Mouse (Mus musculus) left cerebral cortex, adult 11 months (tissue): ENCODE measurements around the gene Pycr1.

Source experiments
- DNase-seq: peaks from one replicate; pipeline ENCODE4 v3.0.0; 2022; ENCODE audit warnings: low spot score

Gene Pycr1

GRCm38 (mm10) chr11:120626785-120627467 lies 16.6 kb downstream of the Pycr1 start:
- DNase-seq = no peak

GRCm38 (mm10) chr11:120625152-120625775 lies 18.3 kb downstream of the Pycr1 start, which contains the start of gene Sirt7:
TSS of gene Sirt7 (minus strand) at chr11:120625240.
- no peak for DNase-seq

DNA sequence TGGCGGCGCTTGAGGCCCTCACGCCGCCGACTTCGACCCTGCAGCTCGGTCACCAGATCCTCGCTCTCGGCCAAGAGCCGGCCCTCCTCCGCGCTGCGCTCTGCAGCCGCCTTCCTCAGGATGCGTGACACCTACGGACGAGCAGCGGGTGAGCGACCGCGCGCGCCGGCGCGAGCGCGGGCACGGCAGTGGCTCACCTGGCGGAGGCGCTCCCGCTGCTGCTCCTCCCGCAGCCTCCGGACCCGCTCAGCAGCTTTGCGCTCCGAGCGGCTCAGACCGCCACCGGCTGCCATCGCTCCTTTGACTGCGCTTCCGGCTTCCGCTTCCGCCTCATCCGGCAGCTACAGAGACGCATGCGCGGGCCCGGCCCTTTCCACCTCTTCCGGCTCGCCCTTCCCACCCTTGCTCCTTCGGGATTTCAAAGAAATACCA lies 18.9 kb downstream of the Pycr1 start:
- DNase-seq = peak; percentile 75

DNA sequence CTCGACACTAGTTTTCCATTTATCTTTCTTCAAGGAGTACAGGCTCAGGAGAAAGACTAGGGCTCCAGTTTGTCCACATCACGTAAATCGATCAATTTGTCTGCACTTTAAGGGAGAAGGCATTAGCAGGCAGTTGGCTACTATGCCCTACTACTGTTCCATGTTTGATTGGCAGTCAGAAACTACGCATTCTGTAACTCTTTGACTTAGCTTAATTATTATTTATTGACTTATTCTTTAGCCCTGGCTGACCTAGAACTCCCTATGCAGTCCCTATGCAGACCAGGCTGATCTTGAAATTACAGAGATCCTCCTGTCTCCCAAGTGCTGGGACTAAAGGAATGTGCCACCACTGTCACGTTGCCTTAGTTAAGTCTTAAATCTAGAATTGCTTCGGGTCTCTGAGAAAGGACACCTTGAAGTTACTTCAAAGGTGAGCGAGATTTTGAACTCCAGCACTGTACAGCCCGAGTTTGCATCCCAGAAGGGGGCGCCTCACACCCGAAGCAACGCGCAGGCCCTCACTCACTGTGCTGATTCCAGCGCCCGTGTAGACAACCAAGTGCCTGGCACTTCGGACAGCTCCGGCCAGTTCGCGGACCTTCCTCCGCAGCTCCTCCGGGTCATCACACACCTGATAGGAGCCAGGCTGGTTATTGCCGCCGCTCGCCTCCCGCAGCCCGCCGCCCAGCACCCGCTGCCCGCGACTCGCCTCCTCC lies 19.4 kb downstream of the Pycr1 start:
- no peak for DNase-seq

DNA sequence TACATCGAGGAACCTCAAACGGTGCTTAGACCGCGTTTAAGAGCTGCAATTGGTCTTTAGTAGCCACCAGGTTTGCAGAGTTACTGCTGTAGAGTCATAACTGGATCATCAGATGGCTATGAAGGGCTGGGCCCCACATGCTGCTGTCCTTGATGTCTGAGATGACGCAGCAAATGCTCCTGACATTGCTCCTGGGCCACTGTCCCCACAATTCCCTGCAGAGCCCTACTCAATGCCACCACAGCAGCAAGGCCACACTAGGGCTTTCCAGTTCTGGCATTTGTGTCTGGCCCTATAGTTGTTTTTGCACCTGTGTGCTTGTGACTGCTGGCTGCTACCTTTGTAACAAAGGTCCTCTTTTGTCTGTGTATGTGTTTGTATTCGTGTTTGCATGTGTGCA lies 20.8 kb downstream of the Pycr1 start:
- DNase-seq = no peak

GRCm38 (mm10) chr11:120620195-120620594 lies 23.4 kb downstream of the Pycr1 start:
- no peak for DNase-seq

DNA sequence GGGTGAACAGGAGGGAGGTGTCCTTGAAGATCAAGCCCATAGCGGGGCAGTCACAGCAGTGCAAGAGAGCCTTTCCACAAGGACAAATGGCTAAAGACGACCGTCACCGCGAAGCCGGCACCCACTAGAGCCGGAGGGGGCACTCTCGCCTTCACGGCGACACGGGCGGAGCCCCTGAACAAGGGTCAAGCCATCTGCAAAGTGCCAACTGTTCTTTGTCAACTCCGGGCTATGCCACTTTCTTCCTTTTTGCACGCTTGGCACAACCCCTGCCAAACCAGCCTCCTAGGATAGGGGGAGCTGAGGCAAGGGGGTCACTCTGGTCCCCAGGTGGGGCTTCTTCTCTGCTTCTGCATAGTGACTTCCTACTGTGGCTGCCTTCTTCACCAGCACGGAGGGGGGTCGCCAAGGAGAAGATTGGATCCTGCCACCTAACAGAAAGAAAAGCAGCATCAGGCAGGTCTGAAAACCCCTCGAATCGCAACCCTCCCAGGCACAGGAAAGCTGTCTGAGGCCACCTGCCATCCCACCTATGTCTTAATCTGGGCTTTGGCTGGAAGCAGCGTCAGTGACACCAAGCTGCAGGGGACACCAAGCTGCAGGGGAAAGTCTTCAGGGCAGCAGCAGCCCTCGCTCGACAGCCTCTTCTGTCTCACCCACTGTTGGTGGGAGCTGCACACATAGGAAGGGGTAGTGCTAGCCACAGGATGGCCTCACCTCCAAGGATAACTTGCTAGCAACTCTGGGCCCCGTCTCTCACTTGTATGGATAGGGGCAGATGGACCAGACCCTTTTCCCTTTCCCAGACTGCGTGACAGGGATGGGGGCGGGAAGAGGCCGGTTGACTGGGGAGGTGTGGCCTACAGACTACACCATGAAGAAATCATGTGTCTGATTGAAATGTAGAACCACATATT lies 24.7 kb downstream of the Pycr1 start:
- no peak for DNase-seq

- peak; percentile 88 for DNase-seq
Observed at GRCm38 (mm10) chr11:120617519-120618112, 26.0 kb downstream of the Pycr1 start, which contains the start of gene Pcyt2. TSS of gene Pcyt2 (minus strand) at chr11:120617936.

DNA sequence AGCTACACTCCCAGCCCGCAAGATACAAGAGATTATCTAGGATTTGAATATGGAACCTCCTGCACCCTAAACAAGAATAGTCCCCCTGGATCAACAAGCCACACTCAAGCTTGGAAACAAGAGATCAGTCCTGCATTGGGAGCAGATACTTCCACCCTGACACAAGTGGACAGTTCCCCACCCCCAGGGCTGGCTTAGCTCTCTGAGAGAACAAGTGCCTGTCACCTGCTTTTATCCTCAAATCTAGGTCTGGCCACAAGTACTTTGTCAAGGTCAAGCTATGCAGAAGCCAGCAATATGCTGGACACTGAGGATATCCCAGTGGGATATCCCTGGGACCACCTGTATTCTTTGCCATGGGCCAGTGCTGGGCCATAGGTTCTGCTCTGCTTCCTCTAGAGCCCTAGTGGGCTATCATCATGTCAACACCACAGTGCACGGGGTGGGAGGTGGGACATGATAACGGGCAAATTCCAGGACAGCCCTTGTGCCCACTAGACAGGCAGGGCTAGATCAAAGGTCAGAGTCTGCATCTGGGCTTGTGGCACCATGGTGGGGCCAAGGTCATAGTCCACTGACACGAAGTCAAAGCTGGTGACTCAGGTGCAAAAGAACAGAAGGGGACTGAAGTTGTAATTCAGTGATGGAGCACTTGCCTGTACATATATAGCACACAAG lies 26.8 kb downstream of the Pycr1 start:
- DNase-seq = no peak

GRCm38 (mm10) chr11:120615606-120616203 lies 27.9 kb downstream of the Pycr1 start:
- DNase-seq = no peak

GRCm38 (mm10) chr11:120615167-120615566 lies 28.4 kb downstream of the Pycr1 start:
- no peak for DNase-seq

- DNase-seq = no peak
Observed at GRCm38 (mm10) chr11:120613976-120614375, 29.6 kb downstream of the Pycr1 start.

- no peak for DNase-seq
Observed at GRCm38 (mm10) chr11:120613481-120613972, 30.0 kb downstream of the Pycr1 start.

GRCm38 (mm10) chr11:120612763-120613162 lies 30.8 kb downstream of the Pycr1 start:
- no peak for DNase-seq

GRCm38 (mm10) chr11:120610477-120611046 lies 33.0 kb downstream of the Pycr1 start:
- DNase-seq = no peak

GRCm38 (mm10) chr11:120609250-120609649 lies 34.3 kb downstream of the Pycr1 start:
- no peak for DNase-seq

GRCm38 (mm10) chr11:120608241-120609034 lies 35.1 kb downstream of the Pycr1 start, which contains the start of gene Npb:
TSS of gene Npb (plus strand) at chr11:120608477.
- DNase-seq = no peak

GRCm38 (mm10) chr11:120606764-120607163 lies 36.8 kb downstream of the Pycr1 start:
- no peak for DNase-seq

DNA sequence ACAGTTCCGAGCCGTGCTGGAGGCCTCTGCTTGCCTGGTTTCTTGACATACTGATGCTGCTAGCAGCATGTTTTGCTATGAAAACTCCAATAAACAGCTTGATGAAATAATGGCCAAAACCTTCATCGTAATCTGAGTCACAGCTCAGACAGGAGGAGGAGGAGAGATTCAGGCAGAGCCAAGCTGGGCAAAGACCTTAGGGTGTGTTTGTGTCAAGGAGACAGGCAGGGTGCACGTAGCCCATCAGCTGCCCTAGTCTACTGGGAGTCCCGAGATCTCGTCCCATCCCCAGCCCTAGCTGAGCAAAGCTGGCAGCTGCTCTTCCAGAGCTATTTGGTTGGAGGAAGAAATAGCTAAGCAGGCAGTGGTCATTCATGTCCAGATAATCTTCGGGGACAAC lies 37.9 kb downstream of the Pycr1 start:
- no peak for DNase-seq
